Mouse (Mus musculus) adrenal gland, adult 2 months (tissue): ENCODE measurements around the gene Ghrh. TPM values are rescaled to one million over a fixed set of nuclear protein-coding genes. Genes with fewer than 3 reads are reported as not detected.
"Not testable (repeated sequence)": the region's sequence is repeated elsewhere in the genome, so short reads cannot be mapped to it uniquely, and the experiment has no call there.

Experiments
- DNase-seq: peaks from one replicate; pipeline ENCODE4 v3.0.0; 2021
- long read RNA-seq: library from polyadenylated mRNA; stranded (forward); transcript quantifications from one replicate; pipeline ENCODE4 v2.0.0, GENCODE M21; 2021
- polyA plus RNA-seq: library from polyadenylated mRNA; depleted of rRNA; stranded (reverse); fragments of >200 nt; gene quantifications from 2 replicates; pipeline ENCODE4 v1.2.3, GENCODE M21; 2012; rRNA removed
- total RNA-seq, 2 experiments: library from RNA; stranded (reverse); gene quantifications; 2 replicates each; pipeline ENCODE4 v1.2.3; 2021

Ghrh gene
- total RNA-seq, result not detected
- polyA plus RNA-seq, result not detected in 2 replicates
- long read RNA-seq, result 0 reads

DNA sequence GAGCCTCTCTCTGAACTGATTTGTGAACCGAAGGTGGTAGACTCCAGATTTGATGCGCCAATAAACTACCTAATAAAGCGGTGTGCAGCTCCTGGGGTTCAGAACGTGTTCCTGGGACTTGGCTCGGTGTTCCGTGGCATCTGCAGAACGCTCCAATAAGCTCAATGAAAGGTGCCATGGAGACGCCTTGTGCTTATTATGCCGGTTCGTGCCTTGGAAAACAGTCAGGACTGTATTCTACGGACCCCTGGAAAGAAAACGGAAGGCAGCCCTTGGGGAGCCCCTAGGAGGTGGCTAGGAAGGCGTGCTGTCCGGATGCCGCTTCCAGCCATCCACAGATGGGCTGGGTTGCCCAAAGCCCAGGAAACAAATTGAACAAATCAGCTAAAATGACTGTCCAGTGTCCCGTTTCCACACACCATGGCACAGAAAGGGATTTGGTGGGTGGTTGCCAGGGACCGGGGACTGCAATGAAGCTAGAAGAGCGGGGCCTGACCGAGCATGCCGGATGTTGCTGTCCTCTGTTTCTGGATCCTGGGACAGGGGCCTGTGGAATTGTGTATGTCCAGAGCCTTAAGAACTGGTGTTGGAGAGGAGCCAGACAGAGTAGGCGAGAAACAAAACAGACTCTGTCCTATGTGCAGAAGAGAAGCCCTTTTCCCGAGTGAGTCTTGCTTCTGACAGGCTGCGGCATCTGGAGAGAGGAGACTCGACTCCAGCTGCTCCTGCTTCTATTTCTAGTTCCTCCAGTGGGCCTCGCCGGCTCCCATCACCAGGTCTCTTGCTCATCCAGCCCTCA lies at the start of gene Ghrh:
Gene Ghrh, minus strand, starts transcription at position 146 of the 799 bp plus-strand sequence.
- no peak for DNase-seq

DNA sequence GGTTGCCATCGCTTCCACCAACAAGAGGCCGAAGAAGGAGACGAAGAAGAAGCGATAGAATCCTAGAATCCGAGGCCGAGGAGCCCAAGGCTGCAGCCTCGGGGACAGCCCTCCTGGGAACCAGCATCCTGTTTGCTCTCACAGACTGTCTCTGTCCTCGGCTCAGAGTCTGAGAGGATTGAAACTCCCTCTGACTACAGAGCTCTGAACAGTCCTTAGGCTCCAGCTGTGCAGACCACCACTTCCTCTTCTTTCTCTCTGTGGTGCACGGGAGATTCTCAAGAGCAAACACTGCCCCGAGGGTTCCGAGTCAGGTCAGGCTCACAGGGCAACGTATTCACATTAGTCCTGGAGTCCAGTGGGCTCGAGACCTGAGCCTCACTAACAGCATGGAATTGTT lies 48.7 kb upstream of the Ghrh start:
- DNase-seq, result no peak

DNA sequence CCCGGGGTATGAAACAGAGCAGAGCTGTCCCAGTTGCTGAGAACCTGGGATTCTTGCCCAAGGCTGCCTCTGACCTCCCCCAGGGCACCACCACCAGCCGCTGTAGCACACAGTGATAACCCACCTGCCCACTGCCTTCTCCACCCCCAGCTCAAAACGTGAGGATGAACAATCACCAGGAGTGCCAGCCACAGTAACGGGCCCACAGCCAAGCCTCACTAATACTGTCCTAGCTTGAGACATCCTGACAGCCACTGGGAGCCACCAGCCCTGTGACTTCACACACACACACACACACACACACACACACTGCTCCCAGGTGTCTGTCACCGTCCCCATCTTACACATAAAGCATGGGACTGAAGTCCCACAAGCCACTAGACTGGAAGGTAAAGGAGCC lies 48.1 kb upstream of the Ghrh start:
- no peak for DNase-seq

DNA sequence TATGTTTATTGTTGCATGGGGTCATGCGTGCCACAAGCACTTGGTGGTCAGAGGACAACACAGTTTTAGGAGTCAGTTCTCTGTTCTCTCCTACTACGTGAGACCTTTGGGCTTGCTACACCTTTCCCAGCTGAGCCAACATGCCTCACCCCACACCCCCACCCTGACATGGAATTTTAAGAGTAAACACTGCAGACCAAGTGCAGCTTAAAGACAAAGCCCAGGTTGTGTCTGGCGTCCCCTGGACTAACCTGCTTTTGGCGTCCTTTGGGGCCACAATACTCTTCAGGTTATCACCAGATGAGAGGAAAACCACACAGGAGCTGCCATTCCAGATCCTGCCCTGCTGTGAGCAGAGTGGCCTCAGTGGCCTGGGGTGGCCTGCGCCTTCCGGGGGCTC lies 47.6 kb upstream of the Ghrh start:
- no peak for DNase-seq

DNA sequence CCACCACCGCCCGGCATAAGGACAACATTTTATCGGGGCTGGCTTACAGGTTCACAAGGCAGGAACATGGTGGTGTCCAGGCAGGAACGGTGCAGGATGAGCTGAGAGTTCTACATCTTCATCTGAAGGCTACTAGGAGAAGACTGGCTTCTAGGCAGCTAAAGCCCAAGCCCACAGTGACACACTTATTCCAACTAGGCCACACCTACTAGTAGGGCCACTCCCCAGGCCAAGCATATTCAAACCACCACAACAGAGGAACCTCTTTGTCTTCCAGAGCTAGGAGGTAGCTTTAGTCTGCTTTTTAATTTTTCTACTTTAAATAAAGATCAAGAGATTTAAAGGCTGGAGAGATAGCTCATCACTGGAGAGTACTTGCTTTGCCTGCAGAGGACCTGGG lies 46.2 kb upstream of the Ghrh start:
- DNase-seq, result no peak

DNA sequence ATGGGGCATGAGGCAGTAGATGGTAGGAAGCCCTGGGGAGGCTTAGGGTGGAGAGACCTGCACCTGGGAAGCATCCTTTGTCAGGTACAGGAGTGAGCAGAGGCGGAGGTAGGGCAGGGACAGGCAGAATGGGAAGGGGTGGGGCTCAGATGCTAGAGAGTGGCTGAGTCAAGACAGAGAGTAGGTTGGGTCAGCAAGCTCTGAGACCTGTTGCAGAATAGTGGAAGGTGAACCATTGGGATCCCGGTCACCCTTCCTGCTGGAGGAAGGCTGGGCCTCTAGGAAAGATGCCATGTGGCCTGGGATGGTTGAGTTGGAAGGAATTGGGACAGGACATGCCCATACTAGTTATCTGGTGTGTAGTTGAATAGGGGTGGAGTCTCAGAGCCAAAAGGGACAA lies 45.0 kb upstream of the Ghrh start:
- no peak for DNase-seq

DNA sequence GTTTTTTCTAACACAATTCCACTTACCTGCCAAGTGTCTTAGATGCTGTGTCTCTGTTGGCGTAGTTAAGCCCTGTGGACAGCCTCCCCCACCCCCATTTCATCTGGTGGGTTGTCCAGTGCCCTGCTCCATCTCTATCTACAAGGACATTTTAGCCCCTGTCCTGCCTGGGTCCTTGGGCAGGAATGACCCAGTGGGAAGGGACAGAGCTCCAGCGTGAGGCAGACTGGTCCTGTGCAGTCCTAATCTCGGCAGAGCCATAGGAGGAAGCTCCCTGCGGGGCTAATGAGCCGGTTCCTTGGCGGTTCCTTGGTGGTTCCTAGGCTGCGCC lies 42.2 kb upstream of the Ghrh start:
- DNase-seq, result no peak

DNA sequence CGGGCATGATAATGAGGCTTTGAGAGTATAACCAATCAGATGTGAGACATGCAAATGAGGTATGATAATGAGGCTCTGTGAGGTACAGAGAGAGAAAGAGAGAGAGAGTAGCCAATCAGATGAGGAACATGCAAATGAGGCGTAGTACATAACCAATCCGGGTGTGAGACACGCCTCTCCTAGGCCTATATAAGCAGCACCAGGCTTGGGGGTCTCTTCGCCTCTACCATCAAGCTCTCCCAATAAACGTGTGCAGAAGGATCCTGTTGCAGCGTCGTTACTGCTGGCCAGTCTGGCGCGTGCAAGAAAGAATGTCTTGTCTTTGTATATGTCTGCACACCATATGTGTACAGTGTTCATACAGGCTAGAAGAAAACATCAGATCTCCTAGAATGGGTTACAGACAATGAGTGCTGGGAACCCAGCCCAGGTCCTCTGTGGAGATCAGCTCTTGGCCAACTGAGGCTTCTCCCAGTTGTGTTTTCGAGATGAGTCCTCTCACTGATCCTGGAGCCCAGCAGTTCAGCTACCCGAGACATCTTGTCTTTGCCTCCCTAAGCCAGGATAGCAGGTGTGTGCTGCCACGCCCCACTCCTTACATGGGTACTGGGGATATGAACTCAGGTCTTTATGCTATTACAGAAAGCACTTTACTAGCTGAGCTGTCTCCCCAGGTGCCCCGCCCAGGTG lies 41.7 kb upstream of the Ghrh start:
- not testable (repeated sequence) for DNase-seq

DNA sequence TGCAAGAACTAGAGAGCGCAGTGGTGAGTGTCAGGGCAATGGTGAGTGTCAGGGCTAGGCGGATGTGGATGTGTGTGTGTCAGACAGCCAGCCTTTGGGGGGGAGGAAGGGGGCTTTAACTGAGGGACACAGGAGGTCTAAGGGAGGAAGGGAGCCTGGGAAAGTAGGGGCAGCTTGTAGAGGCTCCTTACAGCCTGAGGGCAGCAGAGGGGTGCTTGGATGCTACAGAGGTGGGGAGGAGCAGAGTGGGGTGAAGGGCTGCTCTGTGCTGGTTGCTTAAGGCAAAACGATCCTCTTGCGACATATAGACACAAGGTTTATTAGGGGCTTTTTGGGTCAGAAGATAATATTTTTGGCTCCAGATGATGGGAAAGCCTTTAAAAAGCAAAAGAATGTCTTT lies 37.5 kb upstream of the Ghrh start:
- no peak for DNase-seq

DNA sequence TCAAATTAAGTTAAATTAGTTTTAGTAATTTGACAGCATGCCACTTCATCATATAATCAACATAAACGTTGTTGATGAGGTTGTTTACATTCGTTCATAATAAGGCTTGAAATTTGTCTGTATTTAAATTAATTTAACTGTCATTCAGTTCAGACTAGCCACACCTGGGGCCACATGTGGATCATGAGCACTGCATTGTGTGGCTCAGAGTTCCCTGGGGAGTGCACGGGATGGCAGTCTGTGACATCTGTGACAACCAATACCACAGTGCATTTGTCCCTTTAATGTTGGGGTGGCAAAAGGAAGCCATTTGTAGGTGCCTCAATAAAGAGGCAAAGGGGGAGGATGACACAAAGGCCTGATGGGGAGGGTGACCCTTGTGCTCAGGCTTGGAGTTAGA lies 29.7 kb upstream of the Ghrh start:
- no peak for DNase-seq

DNA sequence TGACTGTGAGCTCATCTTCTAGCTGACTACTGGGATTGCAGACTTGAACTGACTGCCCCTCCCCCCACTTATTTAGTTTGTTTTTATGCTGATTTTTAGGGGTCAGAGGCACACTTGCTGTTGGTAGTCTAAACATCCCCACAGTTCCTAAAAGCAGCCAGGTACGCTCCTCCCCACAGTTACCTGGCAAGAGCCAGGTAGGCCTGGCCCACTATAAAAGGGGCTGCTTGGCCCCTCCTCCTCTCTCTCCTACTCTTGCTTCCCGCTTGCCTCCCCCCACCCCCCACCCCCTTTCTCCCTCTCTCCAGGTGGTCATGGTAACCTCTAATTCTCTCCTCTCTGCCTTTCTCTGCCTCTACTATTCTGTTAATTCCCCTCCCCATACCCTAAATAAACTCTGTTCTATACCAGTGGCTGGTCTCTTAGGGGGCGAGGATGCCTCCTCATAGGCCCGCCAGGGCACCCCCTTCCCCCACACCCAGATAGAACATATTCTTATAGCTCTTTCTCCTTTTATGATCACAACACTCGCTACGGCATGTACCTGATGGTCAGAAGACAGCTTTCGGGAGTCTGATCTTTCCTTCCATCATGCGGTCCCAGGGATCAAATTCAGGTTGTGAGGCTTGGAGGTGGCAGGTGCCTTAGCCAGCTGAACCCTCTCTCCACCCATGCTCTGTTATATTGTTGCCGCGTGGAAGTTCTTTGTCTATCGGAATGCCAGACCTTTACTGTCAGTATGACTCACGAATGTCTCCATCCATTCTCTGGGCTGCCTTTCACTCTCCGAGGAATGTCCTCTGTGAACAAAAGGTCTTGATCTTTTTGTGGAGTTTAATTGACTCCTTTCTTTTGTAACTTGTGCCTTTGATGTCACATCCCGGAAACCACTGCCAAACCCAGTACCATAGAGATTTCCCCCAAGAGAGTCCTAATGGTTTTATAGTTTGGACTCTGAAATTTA lies 28.8 kb upstream of the Ghrh start:
- DNase-seq, result peak; percentile 14

DNA sequence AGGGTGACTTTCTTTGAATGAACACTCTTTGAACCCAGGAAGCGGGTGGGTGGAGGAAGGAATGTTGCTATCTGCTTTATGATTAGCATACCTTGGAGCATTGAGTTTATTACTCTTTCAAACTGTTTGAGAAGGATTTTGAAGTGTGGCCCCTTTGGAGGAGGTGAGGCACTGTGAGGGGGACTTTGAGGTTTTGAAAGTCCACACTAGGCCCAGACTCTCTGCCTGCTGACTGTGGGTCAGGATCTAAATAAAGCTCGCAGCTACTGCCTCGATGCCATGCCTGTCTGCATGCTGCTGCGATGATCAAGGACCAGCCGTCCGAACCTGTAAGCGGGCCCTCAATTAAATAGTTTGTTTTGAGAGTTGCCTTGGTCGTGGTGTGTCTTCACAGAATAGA lies 27.7 kb upstream of the Ghrh start:
- no peak for DNase-seq

DNA sequence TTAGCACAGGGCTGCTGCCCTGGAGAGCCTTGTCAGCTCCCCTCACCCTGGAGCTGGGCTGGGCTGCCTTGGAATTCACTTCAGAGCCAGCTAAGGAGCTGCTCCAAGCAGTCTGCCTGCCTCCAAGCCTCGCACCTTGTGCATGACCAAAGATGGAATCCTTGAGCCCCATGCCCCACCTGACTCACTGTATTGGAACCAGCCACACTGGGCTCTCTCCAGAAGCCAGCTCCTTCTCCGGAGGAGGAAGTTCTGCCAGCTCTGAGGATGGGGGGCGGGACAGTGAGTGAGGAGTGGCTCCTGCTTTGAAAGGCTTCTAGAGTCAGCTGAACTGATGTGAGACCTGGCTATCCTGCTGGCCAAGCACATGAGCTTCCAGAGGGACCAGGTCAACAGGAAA lies 26.4 kb upstream of the Ghrh start:
- DNase-seq, result no peak

DNA sequence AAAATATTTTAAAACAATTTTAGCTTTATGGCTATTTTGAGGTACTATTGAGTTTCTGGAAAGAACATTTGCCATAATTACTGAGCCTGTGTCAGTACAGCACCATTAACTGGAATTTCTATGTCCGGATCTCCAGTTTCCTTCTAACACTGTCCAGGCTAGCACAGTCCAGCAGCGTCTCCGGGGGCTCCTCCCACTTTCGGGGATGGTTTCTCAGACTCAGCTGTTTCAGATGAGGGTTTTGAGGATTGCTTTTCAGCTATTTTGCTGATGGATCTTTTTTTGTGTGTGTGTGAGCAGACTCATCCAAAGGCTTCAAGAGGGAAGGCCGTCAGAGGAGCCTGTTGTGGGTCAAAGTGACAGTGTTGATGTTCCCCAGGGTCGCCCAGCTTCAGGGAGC lies 24.4 kb upstream of the Ghrh start:
- no peak for DNase-seq

DNA sequence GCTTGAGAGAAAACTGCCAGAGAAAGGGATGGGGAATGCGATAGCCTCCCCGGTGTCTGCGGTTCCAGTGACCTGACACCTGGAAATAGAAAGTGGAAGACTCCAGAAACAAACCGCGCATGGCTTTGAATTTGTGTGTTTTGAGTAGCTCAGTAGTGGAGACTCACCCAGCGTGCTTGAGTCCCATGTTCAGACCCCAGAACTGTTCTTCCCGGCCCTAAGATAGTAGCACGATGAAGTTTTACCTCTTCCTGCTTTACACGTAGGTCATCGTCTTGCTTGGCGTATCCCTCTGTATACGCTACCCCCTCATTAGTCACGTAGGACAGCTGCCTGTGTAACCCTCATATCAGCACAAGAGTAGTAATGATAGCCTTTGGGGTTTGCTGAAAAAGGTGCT lies 20.7 kb upstream of the Ghrh start:
- DNase-seq, result no peak

DNA sequence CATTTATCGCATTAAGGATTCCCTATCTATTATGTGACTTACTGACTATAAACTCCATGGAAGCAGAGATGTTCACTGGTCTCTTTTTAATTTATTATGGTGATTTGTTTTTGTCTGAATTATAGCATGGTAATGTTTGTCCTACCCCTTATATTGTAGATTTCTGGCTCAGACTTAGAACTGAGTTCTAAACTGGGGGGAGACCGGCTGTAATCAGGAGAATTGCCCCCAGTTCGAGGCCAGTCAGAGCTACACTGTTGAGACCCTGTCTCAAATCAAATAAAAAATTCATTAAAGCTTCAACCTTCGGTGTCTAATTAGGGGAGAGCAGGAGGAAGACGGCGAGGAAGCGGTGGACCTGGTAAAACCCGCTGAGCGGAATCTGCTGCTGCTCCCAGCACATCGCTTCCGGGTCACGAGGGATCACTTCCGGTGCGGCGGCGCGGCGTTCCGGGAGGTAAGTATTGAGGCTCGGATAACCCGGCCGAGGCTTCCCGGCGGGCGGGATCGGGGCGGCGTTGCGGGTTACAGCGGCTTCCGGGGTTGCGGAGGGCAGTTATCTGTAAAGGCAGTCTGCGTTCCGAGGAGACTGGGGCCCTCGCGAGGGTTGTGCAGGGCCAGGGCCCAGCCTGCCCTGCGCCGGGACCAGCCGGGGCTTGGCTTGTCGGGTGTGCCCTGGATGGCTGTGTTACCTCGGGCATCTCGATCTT lies 20.0 kb upstream of the Ghrh start, which contains the start of gene Manbal:
Gene Manbal, plus strand, starts transcription at position 411 of the 710 bp plus-strand sequence.
- DNase-seq, result peak; percentile 96

DNA sequence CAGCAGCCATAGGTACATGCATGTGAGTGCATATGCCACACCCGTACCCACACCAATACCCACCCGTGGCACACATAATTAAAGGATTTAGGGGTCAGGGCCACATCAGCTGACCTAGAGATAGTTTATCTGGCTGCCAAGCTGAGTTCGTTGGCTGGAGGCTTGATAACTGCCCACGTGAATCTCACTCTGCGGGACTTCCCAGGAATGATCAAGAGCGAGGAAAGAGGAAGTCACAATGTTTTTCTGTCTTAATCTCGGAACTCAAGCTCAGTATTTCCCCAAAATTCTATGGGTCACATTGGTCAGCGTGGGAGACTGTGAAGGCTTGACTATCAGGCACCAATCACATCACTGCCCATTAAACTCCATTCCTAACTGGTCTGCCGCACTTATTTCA lies 19.5 kb upstream of the Ghrh start:
- DNase-seq, result no peak

DNA sequence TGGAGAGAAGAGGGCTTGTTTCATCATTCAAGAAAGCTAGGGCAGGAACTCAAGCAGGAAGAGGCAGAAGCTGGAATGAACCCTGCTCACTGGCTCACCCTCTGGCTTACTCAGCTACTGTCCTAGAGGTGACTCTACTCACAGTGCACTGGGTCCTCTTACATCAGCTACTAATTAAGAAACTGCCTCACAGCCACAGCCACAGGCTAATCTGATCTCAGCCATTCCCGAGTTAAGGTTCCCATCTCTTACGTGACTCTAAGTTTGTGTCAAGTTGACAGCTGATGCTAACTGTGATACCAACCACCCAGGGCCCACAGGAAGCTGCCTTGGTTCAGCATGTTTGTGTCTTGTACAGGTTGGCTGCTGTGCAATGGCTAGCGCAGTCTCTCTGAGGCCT lies 15.7 kb upstream of the Ghrh start:
- DNase-seq, result no peak

DNA sequence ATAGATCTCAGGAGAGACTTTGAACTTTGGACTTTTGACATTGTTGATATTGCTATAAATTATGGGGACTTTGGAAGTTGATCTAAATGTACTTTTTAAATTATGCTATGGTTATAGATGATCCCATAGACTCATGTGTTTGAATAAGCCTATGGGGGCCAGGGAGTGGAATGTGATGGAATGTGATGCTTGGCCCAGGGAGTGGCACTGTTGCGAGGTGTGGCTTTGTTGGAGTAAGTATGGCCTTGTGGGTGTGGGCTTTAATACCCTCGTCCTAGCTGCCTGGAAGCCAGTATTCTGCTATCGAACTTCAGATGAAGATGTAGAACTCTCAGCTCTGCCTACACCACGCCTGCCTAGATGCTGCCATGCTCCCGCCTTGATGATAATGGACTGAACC lies 12.7 kb upstream of the Ghrh start:
- DNase-seq, result no peak

DNA sequence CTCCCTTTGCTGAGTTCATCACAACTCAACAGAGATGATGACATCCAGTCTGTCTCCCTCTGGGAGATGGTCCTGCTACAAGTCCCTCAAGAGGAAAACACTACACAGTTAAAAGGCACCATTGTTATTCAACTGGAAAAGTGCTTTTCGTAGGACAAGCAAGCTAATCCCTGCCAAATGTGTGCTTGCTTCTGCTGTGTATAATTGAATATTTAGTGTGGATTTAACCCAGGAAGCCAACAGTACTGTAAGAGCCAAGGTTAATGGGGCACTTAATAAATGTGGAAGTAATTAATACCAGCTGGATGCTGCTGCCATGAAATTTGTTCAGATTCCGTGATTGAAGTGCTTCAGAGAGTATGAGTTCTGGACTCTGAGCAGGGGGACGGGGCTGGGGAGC lies 6.8 kb upstream of the Ghrh start:
- no peak for DNase-seq

DNA sequence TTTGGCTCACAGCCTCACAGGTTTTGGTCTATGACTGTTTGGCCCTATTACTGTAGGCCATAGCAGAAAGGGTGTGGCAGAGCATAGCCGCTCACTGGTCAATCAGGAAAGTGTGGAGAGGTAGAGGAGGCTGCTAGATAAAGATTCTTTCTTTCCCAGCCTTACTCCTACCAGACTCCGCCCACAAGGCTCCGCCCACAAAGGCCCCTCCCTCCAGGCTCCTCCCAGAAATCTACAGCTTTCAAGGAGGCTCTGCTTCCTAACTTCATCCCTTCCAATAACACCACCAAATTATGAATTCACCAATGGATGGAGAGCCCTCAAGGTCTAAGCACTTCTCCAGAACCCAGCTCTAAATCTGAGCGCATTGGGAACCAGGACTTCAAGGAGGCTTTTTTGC lies 5.9 kb upstream of the Ghrh start:
- DNase-seq, result no peak
